Mouse (Mus musculus): Measurements from ENCODE around the gene Shank2.

The Shank2 gene

GRCm38 (mm10) chr7:144174329-144174728, 172.6 kb downstream of the Shank2 start:
- no peak for DNase-seq

GRCm38 (mm10) chr7:144175025-144175424, 173.3 kb downstream of the Shank2 start:
- no peak for DNase-seq

GRCm38 (mm10) chr7:144175481-144176233, 173.9 kb downstream of the Shank2 start:
- peak; percentile 26 for DNase-seq

- DNase-seq: peak; percentile 14
These were observed 174.6 kb downstream of the Shank2 start for GRCm38 (mm10) chr7:144176234-144176730.

- no peak for DNase-seq
These were observed 177.7 kb downstream of the Shank2 start for GRCm38 (mm10) chr7:144179436-144179835.

- peak; percentile 27 for DNase-seq
These were observed 179.2 kb downstream of the Shank2 start for GRCm38 (mm10) chr7:144180885-144181284.

- DNase-seq: no peak
These were observed 186.2 kb downstream of the Shank2 start for GRCm38 (mm10) chr7:144187869-144188430.

GRCm38 (mm10) chr7:144189446-144189845, 187.7 kb downstream of the Shank2 start:
- DNase-seq: no peak

GRCm38 (mm10) chr7:144198491-144198890, 196.8 kb downstream of the Shank2 start:
- no peak for DNase-seq

- DNase-seq: no peak
These were observed 200.4 kb downstream of the Shank2 start for GRCm38 (mm10) chr7:144202017-144202682.

- no peak for DNase-seq
These were observed 202.6 kb downstream of the Shank2 start for GRCm38 (mm10) chr7:144204290-144204689.

GRCm38 (mm10) chr7:144205161-144205560, 203.4 kb downstream of the Shank2 start:
- no peak for DNase-seq

- DNase-seq: no peak
These were observed 204.1 kb downstream of the Shank2 start for GRCm38 (mm10) chr7:144205837-144206236.

- no peak for DNase-seq
These were observed 204.5 kb downstream of the Shank2 start for GRCm38 (mm10) chr7:144206254-144206653.

GRCm38 (mm10) chr7:144207100-144207499, 205.4 kb downstream of the Shank2 start:
- no peak for DNase-seq

- DNase-seq: peak; percentile 83
These were observed 206.1 kb downstream of the Shank2 start for GRCm38 (mm10) chr7:144207849-144208248.

GRCm38 (mm10) chr7:144208628-144209027, 206.9 kb downstream of the Shank2 start:
- no peak for DNase-seq

GRCm38 (mm10) chr7:144210526-144210925, 208.8 kb downstream of the Shank2 start:
- DNase-seq: no peak

- DNase-seq: no peak
These were observed 211.0 kb downstream of the Shank2 start for GRCm38 (mm10) chr7:144212694-144213093.

- DNase-seq: peak; percentile 62
These were observed 215.5 kb downstream of the Shank2 start for GRCm38 (mm10) chr7:144217192-144217591.

- DNase-seq: no peak
These were observed 227.0 kb downstream of the Shank2 start for GRCm38 (mm10) chr7:144228683-144229082.

- no peak for DNase-seq
These were observed 227.7 kb downstream of the Shank2 start for GRCm38 (mm10) chr7:144229421-144229820.

GRCm38 (mm10) chr7:144232132-144232706, 230.5 kb downstream of the Shank2 start:
- DNase-seq: no peak

All from cerebellum, adult 9-11 months (tissue).